Mouse (Mus musculus): ENCODE data around the gene Rgl3. TPM values are rescaled to one million over a fixed set of nuclear protein-coding genes. Genes with fewer than 3 reads are reported as not detected.
A peak's percentile ranks its signal among the peaks of the same experiment; 100 is the strongest.

The Rgl3 gene
- polyA plus RNA-seq (2015; fragmentation: Nextera tagmentation; extraction: Ambion mirVana), result 1.0 and 1.4 TPM in 2 replicates

GRCm38 (mm10) chr9:21989230-21990110, at the start of gene Rgl3:
Rgl3 (minus strand) TSS chr9:21989446.
- H3K9ac ChIP-seq (replicated peaks), result peak within 1 kb of the TSS; percentile 54
- H3K27me3 ChIP-seq, result peaks cover 79% of the 10 kb centered on the region
- H3K4me2 ChIP-seq (replicated peaks), result peak within 1 kb of the TSS; percentile 60
- no peaks in the 10 kb centered on the region for H3K9me3 ChIP-seq
- under 1% methylated on average over 42 of the region's 42 CpGs for WGBS
- H3K36me3 ChIP-seq, result no peaks in the 10 kb centered on the region; the same call in 1 of the 2 replicates
- H3K27ac ChIP-seq, result no peak within 1 kb of the TSS
- peaks cover 28% of the 10 kb centered on the region for H3K4me1 ChIP-seq (replicated peaks)
- H3K4me3 ChIP-seq (replicated peaks), result peak within 1 kb of the TSS; percentile 36
- no peak for ATAC-seq

- no peak overlapping the region for H3K9ac ChIP-seq (replicated peaks)
- H3K4me3 ChIP-seq (replicated peaks), result no peak overlapping the region
- H3K36me3 ChIP-seq, result peaks cover 40% of the 10 kb centered on the region
- no peak for ATAC-seq
- peaks cover 44% of the 10 kb centered on the region for H3K4me1 ChIP-seq (replicated peaks)
- H3K27me3 ChIP-seq, result no peaks in the 10 kb centered on the region
- no peak overlapping the region for H3K27ac ChIP-seq
- H3K9me3 ChIP-seq, result no peaks in the 10 kb centered on the region
- 91% methylated on average over 10 of the region's 10 CpGs for WGBS
- H3K4me2 ChIP-seq (replicated peaks), result no peak overlapping the region
These were observed 48.6 kb upstream of the Rgl3 start for GRCm38 (mm10) chr9:22037826-22038225.

GRCm38 (mm10) chr9:22035300-22036044, 46.2 kb upstream of the Rgl3 start:
- ATAC-seq, result peak; percentile 67
- Histone ChIP-seq H3K27me3 (no peaks in the 10 kb centered on the region), H3K4me1 (replicated peaks) (peaks cover 33% of the 10 kb centered on the region), H3K4me2 (replicated peaks) (no peak overlapping the region), H3K9ac (replicated peaks) (no peak overlapping the region), H3K36me3 (peaks cover 64% of the 10 kb centered on the region), H3K27ac (peak overlapping the region; percentile 30), H3K4me3 (replicated peaks) (no peak overlapping the region), H3K9me3 (no peaks in the 10 kb centered on the region)
- 26% methylated on average over 6 of the region's 6 CpGs for WGBS

GRCm38 (mm10) chr9:22030386-22030785, 41.1 kb upstream of the Rgl3 start:
- Histone ChIP-seq H3K4me3 (replicated peaks) (no peak overlapping the region), H3K4me2 (replicated peaks) (no peak overlapping the region), H3K36me3 (peaks cover 89% of the 10 kb centered on the region), H3K9me3 (no peaks in the 10 kb centered on the region), H3K27me3 (no peaks in the 10 kb centered on the region), H3K27ac (no peak overlapping the region), H3K9ac (replicated peaks) (no peak overlapping the region), H3K4me1 (replicated peaks) (peaks cover 36% of the 10 kb centered on the region)
- 93% methylated on average over 9 of the region's 9 CpGs for WGBS
- ATAC-seq, result no peak

- ATAC-seq, result peak; percentile 21; the same call in 1 of the 2 replicates
- no peak overlapping the region for H3K9ac ChIP-seq (replicated peaks)
- no peak overlapping the region for H3K4me3 ChIP-seq (replicated peaks)
- H3K4me1 ChIP-seq (replicated peaks), result peaks cover 34% of the 10 kb centered on the region
- 0 out of 2 replicates have a peak overlapping the region, but pooled peaks have one; percentile 45 for H3K27ac ChIP-seq
- H3K36me3 ChIP-seq, result peaks cover 88% of the 10 kb centered on the region
- no peaks in the 10 kb centered on the region for H3K27me3 ChIP-seq
- H3K9me3 ChIP-seq, result no peaks in the 10 kb centered on the region
- WGBS, result 31% methylated on average over 7 of the region's 7 CpGs
- no peak overlapping the region for H3K4me2 ChIP-seq (replicated peaks)
These were observed 39.2 kb upstream of the Rgl3 start for GRCm38 (mm10) chr9:22028467-22028866.

GRCm38 (mm10) chr9:22024592-22024991, 35.3 kb upstream of the Rgl3 start:
- peak; percentile 22; the same call in 1 of the 2 replicates for ATAC-seq
- Histone ChIP-seq H3K9me3 (no peaks in the 10 kb centered on the region), H3K27ac (0 out of 2 replicates have a peak overlapping the region, but pooled peaks have one; percentile 9), H3K4me2 (replicated peaks) (no peak overlapping the region), H3K4me1 (replicated peaks) (peaks cover 30% of the 10 kb centered on the region), H3K36me3 (peaks cover 75% of the 10 kb centered on the region), H3K27me3 (no peaks in the 10 kb centered on the region), H3K9ac (replicated peaks) (no peak overlapping the region), H3K4me3 (replicated peaks) (no peak overlapping the region)
- WGBS, result 51% methylated on average over 8 of the region's 8 CpGs

GRCm38 (mm10) chr9:22017208-22017825, 28.1 kb upstream of the Rgl3 start:
- WGBS, result 73% methylated on average over 7 of the region's 7 CpGs
- Histone ChIP-seq H3K36me3 (peaks cover 76% of the 10 kb centered on the region), H3K9me3 (no peaks in the 10 kb centered on the region), H3K9ac (replicated peaks) (no peak overlapping the region), H3K27ac (no peak overlapping the region), H3K27me3 (no peaks in the 10 kb centered on the region), H3K4me2 (replicated peaks) (no peak overlapping the region), H3K4me3 (replicated peaks) (no peak overlapping the region), H3K4me1 (replicated peaks) (0 out of 2 replicates have a peak, but pooled peaks cover 2% of the 10 kb centered on the region)
- ATAC-seq, result no peak

GRCm38 (mm10) chr9:22016245-22016644, 27.0 kb upstream of the Rgl3 start:
- H3K27me3 ChIP-seq, result no peaks in the 10 kb centered on the region
- H3K9me3 ChIP-seq, result no peaks in the 10 kb centered on the region
- H3K9ac ChIP-seq (replicated peaks), result no peak overlapping the region
- WGBS, result 69% methylated on average over 10 of the region's 10 CpGs
- no peak for ATAC-seq
- H3K4me2 ChIP-seq (replicated peaks), result no peak overlapping the region
- 0 out of 2 replicates have a peak, but pooled peaks cover 2% of the 10 kb centered on the region for H3K4me1 ChIP-seq (replicated peaks)
- peak overlapping the region; percentile 39; the same call in 1 of the 2 replicates for H3K27ac ChIP-seq
- H3K4me3 ChIP-seq (replicated peaks), result no peak overlapping the region
- peaks cover 85% of the 10 kb centered on the region for H3K36me3 ChIP-seq

- peaks cover 93% of the 10 kb centered on the region for H3K36me3 ChIP-seq
- no peak overlapping the region for H3K4me3 ChIP-seq (replicated peaks)
- ATAC-seq, result peak; percentile 18
- no peak overlapping the region for H3K9ac ChIP-seq (replicated peaks)
- no peaks in the 10 kb centered on the region for H3K27me3 ChIP-seq
- no peak overlapping the region for H3K4me2 ChIP-seq (replicated peaks)
- WGBS, result 92% methylated on average over 13 of the region's 13 CpGs
- H3K9me3 ChIP-seq, result no peaks in the 10 kb centered on the region
- 0 out of 2 replicates have a peak, but pooled peaks cover 6% of the 10 kb centered on the region for H3K4me1 ChIP-seq (replicated peaks)
- H3K27ac ChIP-seq, result no peak overlapping the region
These were observed 23.5 kb upstream of the Rgl3 start for GRCm38 (mm10) chr9:22012731-22013130.

- H3K27me3 ChIP-seq, result no peaks in the 10 kb centered on the region
- H3K4me1 ChIP-seq (replicated peaks), result peaks cover 9% of the 10 kb centered on the region; the same call in 1 of the 2 replicates
- H3K36me3 ChIP-seq, result peaks cover 96% of the 10 kb centered on the region
- H3K27ac ChIP-seq, result 0 out of 2 replicates have a peak overlapping the region, but pooled peaks have one; percentile 2
- H3K4me3 ChIP-seq (replicated peaks), result no peak overlapping the region
- no peak overlapping the region for H3K4me2 ChIP-seq (replicated peaks)
- H3K9ac ChIP-seq (replicated peaks), result no peak overlapping the region
- peak; percentile 31; the same call in 1 of the 2 replicates for ATAC-seq
- H3K9me3 ChIP-seq, result no peaks in the 10 kb centered on the region
- 92% methylated on average over 5 of the region's 5 CpGs for WGBS
These were observed 21.8 kb upstream of the Rgl3 start for GRCm38 (mm10) chr9:22011055-22011454.

- 94% methylated on average over 12 of the region's 12 CpGs for WGBS
- Histone ChIP-seq H3K9me3 (no peaks in the 10 kb centered on the region), H3K9ac (replicated peaks) (0 out of 2 replicates have a peak overlapping the region, but pooled peaks have one; percentile 1), H3K4me2 (replicated peaks) (peak overlapping the region; percentile 94), H3K27me3 (no peaks in the 10 kb centered on the region), H3K36me3 (peaks cover 56% of the 10 kb centered on the region), H3K4me3 (replicated peaks) (no peak overlapping the region; the same call in 1 of the 2 replicates), H3K27ac (no peak overlapping the region), H3K4me1 (replicated peaks) (peaks cover 43% of the 10 kb centered on the region)
- ATAC-seq, result no peak
These were observed 15.3 kb upstream of the Rgl3 start for GRCm38 (mm10) chr9:22004546-22004945.
